Mouse (Mus musculus) heart, adult 11 months (tissue): ENCODE results near the gene Cdc20.

Source experiments
- DNase-seq: peaks from one replicate; pipeline ENCODE4 v3.0.0; 2022

Cdc20 gene

DNA sequence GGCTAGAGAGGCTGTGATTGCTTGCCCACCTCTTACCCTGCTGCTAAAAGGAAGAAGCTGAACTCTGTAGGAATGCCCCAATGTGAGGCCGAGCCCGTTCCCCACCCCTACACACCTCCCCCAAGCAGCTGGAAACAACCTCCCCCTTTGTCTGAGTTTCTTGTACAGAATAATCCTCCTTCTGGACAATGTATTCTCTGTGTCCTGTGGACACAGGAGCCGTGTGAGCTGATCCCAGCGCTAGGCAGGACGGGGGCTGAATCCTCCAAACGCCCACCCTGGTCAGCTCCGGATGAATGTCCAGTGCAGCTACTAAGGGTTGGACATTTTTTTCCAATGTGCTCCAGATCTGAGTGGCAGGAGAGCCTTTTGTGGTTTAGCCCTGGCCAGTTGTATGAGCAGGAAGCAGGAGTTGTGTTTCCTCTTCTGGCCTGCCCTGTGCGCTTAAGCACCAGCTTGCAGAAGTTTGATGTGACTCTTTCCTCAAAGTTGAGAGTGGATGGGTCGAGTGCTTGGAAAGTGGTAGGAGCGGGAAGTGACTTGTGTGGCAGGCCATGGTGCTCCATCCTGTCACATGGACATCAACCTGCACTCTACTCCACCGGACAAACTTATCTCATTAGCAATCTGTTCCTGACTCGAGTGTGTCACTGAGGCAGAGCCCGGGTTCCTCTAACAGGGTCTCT, 19.9 kb downstream of the Cdc20 start:
- no peak for DNase-seq

DNA sequence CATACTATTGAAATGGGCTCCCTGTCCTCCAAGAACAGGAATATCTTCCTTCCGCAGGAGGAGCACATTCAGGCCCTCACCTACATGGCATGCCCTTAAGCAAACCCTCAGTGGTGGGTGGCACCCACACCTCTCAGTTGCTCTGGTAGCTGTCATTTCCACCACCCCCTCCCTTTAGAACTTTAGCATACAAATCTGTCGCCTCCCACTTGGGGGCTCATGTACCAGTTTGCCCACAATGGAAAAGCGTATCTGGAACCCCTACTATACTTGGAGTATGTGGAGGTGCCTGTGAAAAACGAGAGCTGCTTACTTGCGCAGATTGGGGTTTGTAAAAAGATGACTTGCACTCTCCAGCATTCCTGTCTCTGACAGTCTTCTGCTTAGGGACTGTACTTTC, 20.8 kb downstream of the Cdc20 start:
- no peak for DNase-seq

- no peak for DNase-seq
These were observed 21.4 kb downstream of the Cdc20 start for GRCm38 (mm10) chr4:118415779-118416178.

DNA sequence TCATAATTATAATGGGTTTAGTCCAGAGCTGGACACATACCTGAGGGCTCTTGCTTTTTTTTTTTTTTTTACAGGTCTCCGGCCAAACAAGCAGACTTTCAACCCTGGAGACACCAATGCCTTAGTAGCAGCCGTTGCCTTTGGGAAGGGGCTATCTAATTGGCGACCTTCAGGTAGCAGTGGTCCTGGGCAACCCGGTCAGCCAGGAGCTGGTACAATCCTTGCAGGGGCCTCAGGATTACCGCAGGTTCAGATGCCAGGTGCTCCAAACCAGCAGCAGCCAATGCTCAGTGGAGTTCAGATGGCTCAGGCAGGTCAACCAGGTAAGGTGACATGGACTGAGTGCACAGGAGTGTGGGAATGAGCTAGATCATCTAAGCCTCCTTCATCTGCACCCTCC, 23.6 kb downstream of the Cdc20 start:
- DNase-seq = no peak

DNA sequence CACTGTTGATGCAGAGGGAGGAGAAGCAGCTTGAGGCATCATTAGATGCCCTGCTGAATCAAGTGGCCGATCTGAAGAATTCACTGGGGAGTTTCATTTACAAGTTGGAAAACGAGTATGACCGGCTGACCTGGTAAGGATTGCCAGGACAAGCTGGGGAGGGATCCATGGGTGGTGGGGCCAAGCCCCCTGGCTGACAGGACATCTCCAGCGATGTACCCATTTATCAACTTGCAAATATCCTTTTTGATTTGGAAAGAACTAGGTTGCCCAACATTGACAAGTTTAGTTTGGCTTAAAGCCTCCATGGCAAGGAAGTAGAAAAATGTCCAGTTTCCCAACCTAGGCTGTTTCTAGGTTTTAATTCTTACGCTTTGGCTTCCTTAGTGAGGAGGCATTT, 26.3 kb downstream of the Cdc20 start:
- no peak for DNase-seq

DNA sequence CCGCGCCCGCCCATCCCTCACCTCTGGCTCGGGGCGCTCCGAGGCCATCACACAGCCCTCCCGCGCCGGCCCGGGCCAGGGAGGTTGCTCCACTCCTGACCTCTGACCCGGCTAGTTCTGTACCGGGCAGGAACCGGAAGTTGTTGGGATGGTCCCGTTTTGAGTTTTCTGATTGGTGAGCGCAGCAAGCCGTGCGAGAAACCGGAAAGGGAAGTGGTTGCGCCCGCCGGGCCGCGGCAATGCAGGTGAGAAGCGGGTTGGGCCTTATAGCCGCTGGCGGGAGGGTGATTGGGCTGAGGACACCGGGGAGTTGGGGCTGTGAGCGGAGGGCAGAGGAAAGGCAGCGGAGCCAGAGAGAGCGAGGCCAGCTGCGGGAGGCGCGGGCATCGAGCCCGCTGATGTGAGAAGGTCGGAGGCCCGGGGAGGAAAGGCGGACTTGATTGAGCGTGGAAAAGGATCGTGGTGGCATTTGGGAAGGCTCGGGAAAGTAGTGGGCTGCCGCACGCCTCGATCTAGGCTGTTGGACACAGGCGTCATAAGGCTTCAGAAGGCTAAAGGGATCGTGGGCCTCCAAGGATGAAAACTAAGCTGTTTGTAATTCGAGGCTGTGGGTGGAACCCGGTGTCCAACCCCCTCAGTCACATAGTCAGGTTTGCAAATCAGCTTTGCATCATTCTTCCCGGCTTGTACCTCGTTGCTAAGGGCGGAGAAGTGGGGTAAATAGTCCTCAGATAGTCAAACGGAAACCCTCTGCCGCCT, 27.8 kb downstream of the Cdc20 start, which contains the start of the genes Szt2 and Med8:
Szt2 (minus strand) TSS at position 132 of the 759 bp plus-strand sequence.
Med8 (plus strand) TSS at position 196 of the 759 bp plus-strand sequence.
- DNase-seq = peak; percentile 99

DNA sequence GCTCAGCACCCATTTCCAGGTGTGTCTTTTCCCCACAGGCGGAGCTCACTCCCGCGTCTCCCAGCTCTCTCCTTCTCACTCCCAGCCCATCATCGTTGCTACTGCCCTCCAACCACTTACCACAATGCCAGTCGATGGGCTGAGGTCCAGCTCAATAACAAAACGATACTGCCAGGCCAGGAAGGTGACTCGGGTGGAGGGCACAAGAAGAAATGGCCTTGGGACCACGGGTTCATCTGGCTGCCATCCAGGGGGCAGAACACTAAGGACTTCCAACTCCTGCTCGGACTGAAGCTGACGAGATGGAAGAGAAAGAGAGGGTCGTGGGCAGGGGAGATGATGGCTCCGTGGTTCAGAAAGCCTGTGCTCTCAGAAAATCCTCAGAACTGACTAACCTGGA, 34.5 kb downstream of the Cdc20 start:
- peak; percentile 84 for DNase-seq

DNA sequence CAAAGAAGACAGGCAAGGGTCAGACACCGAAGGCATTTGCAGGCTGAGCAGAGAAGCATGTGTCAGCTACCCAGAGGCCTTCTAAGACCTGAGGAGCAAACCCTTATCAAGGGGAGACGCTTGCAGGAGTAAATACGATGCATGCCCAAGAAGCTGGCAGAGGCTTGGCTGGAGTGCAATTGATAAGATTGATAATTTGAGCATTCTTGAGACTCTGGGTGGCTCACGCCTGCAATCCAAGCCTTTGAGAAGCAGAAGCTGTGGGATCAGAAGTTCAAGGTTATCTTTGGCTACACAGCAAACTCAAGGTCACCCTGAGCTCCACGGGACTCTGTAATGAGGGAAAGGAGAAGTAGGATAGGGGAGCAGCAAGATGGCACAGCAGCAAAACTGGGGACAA, 35.2 kb downstream of the Cdc20 start:
- no peak for DNase-seq

- DNase-seq = no peak
These were observed 35.7 kb downstream of the Cdc20 start for GRCm38 (mm10) chr4:118401421-118401820.

GRCm38 (mm10) chr4:118398400-118398799, 38.8 kb downstream of the Cdc20 start:
- DNase-seq = no peak

DNA sequence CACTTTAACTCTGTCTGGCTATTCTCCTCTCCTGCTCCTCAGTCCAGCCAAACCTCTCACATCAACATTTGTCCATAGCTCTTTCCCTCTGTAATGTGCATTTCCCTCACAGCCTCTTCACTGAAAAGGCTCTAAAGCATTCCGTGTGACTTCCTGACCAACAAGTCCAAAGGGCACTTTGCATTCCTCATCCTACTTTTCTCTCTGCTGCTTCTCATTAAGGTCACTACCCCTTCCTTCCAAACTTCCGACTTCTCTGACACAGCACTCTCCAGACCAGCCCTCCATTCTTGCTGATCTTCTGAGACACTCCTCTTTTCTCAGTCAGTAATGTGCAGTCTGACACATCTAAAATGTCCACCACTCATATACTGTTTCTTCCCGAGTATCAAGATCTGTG, 40.7 kb downstream of the Cdc20 start:
- DNase-seq = no peak

DNA sequence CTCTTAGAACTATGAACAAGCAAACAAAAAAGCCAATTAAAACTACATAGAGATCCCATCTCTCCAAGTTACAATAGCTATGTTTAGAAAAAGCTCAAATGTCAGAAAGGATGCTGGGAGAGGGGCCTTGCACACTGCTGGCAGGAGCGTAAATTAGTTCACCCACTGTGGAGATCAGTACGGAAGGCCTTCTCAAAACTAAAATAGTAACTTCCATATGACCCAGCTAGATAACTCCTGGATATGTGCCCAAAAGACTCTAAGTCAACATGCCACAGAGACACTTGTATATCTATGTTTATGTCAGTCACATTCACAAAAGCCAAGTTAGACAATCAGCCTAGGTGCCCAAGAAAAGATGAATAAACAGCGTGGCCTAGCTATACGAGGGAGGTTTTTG, 41.9 kb downstream of the Cdc20 start:
- DNase-seq = no peak

GRCm38 (mm10) chr4:118394505-118394904, 42.6 kb downstream of the Cdc20 start:
- peak; percentile 95 for DNase-seq

GRCm38 (mm10) chr4:118390146-118390545, 47.0 kb downstream of the Cdc20 start:
- DNase-seq = no peak

- DNase-seq = peak; percentile 95
These were observed 49.8 kb downstream of the Cdc20 start for GRCm38 (mm10) chr4:118387316-118387715.

GRCm38 (mm10) chr4:118383271-118383670, 53.9 kb downstream of the Cdc20 start:
- DNase-seq = no peak
